Mouse (Mus musculus) natural killer cell, adult 2 months (primary cell): ENCODE results near the gene Tmem38b.

ENCODE experiments used
- DNase-seq, 2 experiments: peaks; one replicate each; pipeline ENCODE4 v3.0.0; 2022; ENCODE audit warnings: low spot score in 2 of 2

Gene Tmem38b

DNA sequence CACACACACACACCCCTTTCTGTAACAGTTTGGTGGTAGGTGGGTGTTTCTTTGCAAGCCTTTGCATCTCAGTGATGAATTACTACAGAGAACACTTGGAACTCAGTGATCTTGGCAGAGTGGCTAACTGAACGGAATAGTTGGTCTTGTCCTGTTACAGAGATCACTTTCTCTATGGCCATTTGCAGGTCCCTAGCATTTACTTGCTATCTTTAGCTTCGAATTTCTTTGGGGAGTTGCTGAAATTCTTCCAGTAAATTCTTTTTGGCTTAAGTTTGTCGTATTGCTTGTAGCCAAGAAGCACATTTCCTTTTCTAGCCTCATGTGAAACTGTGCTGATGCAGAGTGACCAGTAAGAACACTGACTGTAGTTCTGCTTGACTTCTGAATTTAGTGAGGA is 3.1 kb downstream of the Tmem38b start:
- no peak for DNase-seq

DNA sequence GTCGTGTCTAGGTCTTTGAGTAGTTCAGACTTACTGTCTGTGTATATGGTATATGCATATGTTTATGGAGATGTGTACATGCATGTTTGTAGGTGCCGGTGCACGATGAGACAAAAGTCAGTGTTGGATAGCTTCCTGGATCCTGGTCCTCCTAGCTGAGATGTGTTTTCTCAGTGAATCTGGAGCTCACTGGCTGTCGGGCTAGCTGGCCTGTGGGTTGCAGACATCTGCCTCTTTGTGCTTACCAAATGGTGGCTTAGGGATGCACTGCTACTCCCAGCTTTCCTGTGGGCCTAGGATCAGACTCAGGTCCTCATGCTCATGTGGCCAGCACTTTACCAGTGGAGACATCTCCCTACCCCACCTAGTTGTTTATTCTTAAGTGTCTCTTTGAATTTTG is 4.2 kb downstream of the Tmem38b start:
- DNase-seq: no peak

DNA sequence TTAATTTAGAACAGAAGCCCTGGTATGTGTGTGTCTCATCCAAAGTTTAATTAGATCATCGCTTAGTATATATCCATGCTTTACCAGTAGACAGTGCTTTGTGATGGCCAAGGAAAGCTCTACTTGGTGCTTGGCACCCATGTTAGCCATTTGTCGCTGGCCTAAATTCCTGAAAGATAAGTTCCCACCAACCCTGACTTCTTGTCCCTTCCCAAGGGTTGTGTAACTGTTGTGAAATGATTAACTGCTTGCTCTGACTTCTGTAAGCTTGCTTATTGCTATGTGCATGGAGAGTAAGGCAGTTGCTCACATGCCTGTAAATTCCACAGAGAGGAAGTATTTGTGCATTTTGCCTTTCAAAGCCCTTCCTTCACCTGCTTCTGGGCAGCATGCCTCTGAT is 4.7 kb downstream of the Tmem38b start:
- no peak for DNase-seq

DNA sequence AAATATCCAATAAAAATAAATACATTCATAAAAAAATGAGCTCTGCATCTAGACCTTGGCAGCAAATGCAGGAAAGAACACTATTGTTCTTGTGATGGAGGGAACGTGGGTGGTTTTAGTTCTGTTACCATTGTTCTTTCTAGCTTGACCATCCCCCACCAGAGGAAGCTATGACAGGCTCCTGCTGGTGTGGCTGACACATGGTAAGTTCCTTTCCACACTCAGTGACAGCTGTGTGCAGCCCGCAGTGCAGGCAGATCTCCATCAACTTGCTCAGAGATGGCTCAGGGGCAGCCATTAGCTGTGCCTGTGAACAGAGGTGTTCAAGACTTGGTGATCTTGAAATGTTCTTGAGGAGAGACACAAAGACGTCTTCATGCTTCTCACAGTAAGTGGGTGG is 6.5 kb downstream of the Tmem38b start:
- DNase-seq: peak in 1 of 2 experiments; percentile 6

DNA sequence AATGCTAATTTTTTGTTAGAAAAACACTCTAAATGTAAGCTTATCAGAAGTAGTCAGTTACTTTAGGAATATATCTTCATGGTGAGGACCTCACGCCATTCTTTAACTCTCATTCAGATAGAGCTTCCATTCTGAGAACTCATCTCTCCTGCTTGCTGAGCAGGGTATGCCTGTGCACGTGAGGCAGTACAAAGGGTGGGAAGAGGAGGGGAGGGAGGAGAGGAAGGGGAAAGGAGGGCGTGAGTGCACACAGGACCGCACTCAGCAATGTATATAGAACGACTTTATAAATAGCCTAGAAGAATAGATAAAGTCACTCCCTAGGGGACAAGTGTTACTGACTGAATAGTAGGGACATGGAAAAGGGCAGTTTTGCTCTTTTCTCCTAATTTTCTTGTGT is 11.1 kb downstream of the Tmem38b start:
- no peak for DNase-seq

DNA sequence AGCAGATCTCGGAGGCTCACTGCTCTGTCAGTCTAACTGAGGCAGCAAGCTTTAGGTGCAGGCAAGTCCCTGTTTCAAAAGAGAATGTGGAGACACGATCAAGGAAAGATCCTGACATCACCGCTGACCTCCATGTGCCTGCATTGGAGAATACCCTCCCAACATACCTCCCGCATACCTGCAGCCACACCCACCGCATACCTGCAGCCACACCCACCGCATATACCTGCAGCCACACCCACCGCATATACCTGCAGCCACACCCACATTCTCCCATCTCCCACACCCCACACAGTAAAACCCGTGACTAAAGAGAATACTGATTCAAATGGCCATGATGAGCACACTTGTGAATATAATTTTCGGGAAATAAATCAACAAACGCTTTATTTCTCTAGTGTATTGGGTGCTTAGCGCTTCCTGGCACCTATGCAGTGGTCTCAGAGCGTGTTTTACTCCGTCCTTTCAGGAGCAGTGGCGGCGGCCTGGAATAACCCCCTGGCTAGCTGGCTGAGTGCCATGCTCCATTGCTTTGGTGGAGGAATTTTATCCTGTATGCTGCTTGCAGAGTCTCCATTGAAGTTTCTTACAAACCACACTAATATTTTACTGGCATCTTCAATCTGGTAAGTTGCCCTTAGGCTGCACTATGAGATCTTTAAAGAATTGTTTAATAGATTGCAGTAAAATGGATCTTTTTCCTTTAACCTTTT is 14.5 kb downstream of the Tmem38b start:
- no peak for DNase-seq

DNA sequence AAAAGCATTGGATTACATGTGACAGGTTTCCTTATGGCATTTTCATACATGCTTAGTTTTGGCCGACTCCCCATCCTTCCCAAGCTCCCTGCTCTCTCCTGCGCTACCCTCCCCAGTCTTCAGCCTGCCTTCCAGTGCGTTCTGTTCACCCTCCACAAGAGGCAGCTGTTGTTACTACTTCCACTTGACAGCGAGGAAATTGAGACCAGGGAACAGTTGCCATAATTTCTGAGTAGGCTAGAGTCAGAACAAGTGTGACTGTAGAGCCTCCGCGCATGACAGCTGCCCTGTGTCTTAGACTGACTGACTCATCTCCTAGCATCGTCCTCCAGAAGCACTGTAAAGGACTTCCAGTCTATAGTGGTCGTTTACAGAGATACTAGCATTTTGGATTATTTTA is 17.7 kb downstream of the Tmem38b start:
- DNase-seq: no peak

DNA sequence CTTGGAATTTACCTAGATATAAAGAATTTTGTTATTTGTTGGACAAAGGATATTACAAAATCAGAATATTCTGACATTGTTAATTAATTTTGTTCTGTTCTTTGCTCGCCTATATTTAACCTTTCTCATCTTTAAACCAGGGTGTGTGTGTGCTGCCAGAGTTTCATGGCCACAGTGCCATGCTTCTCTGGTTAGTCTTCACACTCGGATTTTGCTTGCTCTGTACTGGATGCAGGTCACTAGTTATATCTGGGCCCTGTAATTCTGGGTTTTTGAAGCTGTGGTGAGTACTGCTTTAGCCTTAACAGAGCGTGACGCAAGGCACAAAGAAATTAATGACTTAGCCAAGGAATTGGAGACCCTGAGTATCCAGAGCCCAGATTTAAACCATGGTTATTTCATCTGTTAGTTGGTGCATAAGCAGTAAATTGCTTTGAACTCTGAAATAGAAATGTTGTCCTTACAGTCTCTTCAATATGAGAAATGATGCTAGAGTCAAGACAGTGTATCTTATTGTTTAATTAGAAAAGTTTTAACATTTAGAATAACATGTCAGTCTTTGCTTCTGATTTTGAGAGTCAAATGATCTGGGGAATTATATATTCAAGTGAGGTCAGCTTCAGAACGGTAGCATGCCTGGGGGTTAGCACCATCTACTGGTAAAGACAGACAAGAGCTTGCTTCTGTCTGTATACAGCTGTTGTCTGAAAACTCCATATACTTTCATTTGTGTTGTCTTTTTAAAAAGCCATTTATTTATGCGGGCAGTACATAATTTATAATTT is 19.2 kb downstream of the Tmem38b start:
- peak in 1 of 2 experiments; percentile 26 for DNase-seq

DNA sequence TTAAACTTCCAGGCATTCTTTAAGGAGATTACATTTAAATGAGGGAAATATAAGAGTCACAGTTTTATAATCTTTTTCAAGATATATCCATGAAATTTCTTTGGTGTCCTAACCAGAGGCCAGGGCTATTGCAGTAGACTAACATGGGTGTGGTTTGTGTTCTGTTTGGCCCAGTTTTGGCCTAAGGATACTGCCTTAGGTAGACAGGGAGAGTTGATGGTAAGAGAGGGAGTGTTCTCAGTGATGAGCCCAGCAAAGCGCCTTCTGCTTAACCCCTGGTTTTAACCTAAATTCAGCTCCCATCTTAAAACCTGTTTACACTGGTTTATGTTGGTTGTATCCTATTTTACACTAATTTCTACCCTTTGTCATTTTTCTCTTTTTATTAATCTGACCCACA is 19.8 kb downstream of the Tmem38b start:
- no peak for DNase-seq

DNA sequence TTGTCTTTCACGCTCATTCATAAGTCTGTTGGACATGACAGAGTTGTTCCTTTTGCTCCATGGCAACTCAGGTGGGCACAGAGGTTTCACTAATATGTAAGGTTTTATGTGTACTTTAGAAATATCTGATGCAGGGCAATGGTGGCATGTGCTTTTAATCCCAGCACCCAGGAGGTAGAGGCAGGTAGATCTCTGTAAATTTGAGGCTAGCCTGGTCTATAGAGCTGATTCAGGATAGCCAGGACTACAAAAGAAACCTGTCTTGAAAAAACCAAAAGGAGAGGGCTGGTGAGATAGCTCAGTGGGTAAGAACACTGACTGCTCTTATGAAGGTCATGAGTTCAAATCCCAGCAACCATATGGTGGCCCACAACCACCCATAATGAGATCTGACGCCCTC is 20.5 kb downstream of the Tmem38b start:
- DNase-seq: no peak

DNA sequence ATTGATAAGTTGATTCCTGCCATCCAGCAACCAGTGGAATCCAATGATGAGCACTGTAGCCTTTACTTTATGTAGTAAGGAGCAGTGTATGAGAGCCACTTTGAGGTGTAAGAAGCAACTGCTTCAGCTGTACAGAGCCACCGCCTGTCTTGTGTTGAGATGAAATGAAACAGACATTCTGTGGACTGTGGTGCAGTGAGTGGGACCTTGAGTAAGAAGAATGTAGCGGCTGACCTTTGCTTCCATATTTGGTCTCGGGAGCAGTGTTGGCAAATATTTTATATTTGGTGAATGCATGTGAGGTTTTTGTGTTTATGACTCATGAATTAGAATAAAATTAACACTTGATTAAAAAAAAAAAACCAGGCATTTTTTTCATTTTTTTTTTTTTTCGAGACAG is 21.7 kb downstream of the Tmem38b start:
- no peak for DNase-seq

DNA sequence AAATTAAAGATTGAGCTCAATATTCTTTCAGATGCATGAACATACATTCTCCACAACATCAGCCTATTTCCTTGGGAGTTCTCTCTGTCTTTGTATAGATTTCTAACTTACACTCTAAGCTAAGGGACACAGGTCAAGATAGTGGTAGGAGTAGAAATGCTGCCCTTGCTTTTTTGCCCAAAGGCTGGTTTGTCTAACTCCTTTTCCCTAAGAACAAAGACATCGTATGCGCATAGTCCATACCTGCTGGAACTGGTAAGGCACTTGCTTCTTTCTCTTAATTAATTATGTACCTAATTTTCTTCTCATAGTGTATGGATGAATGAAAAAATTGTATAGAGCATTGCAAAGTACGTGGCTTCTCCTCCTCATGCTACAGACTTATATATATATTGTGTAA is 22.5 kb downstream of the Tmem38b start:
- no peak for DNase-seq

DNA sequence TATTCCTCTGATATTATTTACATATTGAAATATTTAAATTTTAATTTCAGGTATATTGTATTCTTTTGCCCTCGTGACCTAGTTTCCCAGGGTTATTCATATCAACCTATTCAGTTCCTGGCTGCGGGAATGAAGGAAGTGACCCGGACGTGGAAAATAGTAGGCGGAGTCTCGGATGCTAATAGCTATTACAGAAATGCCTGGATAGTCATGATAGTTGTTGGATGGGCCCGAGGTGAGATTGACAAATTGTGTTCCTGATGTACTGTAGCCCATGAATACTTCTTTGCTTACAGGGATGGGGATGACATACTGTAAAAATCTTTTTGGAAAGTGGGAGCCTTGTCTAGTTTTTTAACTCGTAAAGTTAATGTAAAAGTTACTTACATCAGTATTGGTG is 23.0 kb downstream of the Tmem38b start:
- no peak for DNase-seq

DNA sequence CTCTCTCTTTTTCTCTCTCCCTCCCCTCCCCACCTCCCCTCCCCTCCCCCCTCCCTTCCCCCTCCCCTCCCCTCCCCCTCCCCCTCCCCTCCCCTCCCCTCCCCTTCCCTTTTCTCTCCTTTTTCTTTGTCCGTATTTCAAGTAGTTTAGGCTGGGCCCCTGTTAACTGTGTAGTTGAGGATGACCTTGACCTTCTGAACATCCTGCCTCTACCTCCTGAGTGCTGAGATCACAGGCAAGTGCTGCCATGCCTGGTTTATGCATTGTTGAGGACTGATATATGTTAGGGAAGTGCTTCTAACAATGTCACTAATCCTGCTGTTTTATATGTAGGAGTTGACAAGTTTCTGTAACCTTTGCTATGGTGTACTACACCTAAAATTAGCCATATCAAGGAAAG is 24.0 kb downstream of the Tmem38b start:
- DNase-seq: no peak

DNA sequence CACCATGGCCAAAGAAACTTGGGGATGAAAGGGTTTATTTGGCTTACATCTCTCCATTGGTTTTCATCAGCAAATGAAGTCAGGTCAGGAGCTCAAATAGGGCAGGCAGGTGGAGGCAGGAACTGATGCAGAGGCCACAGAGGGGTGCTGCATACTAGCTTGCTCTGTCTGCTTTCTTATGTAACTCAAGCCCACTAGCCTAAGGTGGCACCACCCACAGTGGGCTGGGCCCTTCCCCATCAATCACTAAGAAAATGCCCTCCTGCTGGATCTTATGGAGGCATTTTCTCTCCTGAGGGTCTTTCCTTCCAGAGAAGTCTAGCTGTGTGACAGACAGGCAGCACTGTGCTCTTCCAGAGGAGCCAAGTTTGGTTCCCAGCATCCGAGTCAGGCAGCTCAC is 27.5 kb downstream of the Tmem38b start:
- DNase-seq: no peak

DNA sequence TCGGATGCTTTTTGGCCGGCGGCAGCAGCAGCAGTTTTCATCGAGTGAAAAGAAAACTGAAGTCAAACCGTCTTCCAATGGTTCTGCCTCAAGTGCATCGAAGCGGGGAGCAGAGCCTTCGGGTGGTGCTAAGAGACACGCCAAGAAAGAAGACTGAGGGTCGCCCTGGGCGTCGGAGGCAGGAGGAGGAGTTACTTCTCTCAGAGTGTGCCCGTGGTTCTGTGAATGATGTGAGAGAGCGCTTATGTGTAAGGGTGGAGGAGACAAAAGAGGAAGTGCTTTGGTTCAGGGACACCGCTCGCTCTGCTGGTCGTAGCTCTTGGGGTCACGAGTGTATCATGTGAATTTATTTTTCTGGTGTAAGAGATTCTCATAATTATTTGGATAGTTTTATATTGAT is 34.1 kb downstream of the Tmem38b start:
- peak in 1 of 2 experiments; percentile 56 for DNase-seq

DNA sequence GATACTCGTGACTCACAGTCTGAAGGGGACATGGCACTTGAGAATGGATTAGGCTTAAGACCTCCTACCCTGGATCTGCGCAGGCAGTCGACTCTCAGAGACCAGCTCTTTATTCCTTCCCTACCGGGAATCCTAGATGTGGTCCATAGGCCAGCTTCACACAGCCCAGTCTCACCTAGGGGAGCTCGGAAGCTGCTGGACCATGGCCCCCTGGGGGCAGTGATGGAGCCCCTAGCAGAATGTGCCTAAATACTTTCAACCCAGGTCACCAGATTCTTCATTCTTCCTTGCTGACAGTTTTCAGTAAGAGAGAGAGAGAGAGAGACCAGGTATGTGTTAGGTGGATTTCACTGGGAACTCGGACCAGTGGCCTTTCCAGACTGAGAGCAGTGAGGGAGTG is 36.3 kb downstream of the Tmem38b start:
- no peak for DNase-seq

DNA sequence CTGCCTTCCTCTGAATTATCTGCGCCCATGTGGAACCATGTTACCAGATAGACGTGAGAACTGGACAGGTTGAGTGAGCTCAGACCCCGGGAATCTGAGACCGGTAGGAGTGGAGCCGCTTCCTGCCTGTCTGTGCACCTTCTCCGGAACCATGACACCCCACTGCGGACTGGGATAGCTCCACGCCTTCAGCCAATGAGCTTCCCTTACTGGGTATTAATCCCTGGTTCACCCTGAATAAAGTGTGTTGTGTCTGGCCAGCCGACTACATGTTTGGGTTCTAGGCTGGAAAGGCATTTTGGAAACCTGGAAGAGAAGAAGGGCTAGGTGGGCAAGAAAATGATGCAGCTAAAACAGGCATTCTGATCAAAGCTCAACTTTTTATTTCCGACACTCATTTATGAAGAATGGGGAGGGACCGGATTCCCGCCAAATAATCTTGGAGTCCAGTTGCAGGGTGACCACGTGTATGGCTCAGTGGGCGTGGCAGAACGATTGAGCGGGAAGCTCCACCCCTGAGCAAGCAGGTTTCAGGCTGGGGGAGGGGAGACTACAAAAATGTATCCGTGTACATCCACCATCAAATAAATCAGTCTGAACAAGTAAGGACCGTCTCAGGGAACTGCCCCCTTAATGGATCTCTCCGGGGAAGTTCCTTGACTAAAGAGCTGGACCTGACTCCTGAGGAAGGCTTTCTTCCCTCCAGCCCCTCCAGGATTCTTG is 38.4 kb downstream of the Tmem38b start:
- no peak for DNase-seq

DNA sequence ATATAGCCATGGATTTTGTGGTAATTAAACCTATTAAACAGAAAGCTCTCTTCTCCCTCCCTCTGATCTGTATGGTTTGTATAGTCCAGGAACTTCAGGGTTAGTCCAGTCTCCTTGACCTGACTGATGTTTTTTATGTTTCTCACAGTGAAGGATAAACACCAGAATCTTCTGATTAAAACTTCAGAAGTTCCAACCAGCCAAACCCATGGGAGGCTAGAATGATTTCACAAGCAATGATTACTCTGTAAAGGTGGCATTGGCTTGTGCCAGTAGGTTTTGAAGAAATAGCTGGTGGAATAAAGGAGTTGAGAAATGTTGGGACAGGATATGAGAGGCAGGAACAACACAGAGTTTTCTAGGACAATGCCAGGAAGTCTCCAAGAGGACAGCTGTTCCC is 40.6 kb downstream of the Tmem38b start:
- DNase-seq: no peak

DNA sequence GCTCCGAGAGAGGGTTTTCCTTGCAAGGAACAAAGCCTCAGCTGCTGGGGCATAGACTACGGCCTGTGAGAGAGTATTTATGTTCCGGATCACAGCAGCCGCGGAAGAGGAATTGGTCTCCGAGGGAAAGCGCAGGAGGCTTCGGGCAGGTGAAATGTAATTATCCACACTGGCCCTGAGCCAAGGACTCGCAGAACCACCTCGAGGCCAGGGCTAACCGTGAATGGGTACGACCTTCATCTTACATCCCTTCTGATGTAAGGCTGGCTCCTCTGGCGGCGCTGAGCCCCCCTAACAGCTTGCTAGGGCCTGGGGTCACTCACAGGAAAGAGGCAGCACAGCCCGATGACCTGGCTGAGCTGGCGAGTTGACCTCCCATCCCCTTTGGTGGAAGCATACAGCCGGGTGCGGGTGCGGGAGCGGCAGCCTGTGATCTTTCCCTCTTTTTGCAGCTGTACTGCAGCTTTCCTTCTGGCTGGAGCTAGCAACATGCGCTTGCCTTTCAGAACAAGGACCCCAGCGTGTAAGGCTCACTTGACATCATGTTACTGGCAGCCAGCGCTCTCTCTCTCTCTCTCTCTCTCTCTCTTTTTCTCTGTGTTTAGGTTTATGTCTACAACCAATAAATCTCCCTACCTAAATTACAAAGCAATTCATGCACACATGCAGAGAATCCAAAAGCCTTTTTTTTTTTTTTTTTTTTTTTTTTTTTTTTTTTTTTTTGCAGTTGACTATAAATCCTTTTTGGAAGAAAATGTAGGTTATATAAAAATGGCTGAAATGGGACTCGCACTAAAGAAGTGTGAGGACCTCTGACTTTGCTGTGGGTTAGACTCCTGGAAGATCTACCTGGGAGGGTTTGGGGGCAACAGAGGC is 52.9 kb downstream of the Tmem38b start:
- no peak for DNase-seq

DNA sequence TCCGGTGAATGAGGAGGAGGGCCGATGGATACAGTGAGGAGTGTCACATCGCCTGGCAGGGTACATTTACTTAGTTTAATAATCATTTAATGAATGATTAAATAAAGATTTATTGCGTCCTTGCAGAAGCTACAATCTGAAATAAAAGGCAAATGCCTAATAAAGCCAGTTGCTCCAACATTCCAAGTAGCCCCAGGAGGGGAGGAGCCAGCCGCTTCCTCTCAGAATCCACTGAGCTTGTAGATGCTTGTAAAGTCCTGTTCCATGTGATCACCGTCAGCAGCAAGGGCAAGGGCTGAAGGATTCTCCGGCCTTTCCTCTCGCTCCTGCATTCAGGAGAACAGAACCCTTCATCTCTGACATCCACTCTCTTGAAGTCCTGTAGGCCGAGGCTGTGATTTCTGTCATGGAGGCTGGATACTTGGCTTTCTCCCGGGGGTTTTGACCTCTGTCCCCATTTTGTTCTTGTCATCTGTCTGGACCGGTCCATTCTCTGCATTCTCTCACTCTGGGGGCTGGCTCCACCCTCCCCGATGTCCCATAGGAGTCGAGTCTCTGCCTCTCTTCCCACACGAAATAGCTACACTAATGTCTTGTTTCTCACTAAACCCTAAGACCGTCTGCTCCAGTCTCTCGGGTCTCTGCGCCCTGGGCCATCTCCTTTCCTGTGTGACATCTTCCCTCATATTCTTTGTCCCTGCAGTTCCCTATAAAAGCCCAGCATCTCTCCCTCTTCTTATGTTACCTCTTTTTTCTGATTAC is 57.3 kb downstream of the Tmem38b start:
- no peak for DNase-seq
